Mouse (Mus musculus): ENCODE data around the gene Ybx2.

Ybx2 gene

DNA sequence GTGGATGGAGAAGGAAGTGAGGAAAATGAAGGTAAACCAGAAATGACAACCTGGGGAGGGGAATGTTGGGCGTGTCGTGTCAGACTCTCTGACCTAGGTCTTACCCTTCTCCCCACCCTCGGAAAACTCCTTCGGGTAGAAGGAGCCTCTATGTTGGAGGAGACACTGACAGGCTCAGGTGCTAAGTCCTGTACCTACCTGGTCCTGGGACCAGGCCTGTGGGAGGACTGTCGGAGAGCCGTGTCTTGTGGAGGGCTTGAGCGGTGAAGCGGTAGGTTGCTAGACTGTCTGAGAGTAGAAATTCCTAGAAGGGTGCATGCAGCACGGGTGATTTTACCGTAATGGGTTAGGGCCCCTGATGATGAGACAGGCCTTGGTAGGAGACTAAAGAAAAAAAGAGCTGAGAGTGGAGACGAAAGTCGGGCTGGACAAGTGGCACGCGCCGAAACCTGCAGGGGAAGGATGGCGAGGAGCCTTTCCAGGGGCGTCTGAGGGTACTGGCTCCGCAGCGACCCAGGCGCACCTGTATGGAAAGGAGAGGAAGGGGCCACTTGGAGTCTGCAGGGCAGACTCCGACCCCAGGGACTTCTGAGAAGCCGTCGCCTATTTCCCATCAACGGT lies 29.2 kb downstream of the Ybx2 start, which contains the start of gene Cldn7:
Cldn7 (plus strand) TSS at position 130 of the 621 bp plus-strand sequence.
- DNase-seq (ENCODE audit: low spot score), result no peak

DNA sequence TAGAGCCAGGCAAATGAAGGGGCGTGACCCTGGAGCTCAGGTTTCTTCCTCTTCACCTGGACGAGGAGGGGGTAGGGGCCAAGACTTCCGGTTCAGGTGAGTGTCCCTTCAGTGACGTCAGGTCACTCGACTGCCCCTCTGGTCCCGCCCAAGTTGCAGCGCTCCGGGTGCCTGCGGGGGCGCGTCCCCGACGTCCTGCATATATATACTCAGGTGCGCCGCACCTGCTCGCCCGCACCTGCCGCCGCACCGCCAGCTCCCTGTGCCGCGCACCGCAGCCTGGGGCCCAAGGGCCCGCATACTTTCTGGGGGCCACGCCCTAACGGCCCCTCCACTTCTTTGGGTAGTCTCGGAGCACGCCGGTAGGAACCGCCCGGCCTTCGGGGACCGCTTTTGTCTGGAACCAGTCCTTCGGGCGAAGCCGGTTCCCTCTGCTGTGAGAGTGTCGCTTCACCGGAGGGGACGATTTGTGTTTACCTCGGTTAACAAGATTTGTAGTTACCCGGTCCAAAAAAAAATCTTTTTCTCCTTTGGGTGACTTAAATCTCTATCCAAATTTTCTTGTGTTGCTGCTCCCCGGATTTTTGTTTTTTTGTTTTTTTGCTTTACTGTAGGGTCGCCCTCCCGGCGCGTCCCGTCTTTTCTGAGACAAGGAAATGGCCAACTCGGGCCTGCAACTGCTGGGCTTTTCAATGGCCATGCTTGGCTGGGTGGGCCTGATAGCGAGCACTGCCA lies 29.8 kb downstream of the Ybx2 start:
- DNase-seq (ENCODE audit: low spot score), result no peak

DNA sequence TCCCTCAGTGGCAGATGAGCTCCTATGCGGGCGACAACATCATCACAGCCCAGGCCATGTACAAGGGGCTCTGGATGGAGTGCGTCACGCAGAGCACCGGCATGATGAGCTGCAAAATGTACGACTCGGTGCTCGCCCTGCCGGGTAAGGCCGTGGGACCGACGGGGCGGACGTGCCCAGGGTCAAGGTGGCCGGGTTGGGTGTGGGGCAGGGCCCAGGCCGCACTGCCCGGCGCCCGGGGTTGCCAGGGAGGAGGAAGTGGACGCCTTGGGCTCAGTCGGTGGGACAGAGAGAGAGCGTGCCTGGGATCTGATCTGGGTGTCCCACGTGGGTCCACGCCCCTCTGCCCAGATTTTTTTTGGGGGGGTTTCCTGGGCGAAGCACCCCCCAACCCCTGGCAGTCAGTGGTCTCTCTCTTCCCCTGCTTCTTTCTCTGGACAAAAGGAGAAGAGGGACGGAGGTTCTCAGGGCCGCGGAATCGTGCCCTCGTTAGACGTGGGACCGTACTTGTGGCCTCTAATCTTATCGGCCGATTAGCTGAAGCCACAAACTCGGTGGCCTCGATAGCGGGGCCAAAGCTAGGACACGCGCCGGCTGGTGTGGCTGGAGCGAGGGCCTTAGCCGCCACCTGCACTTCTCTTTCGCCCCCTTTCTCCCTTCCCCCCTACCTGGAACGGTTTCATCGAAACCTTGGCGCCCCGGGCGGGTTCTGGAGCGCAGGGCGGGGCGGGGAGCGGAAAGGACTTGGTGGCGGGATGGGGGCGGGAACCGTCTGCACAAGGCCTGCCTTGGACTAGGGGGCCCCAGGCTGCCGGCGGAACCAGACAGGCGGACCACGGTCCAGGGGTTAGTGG lies 30.6 kb downstream of the Ybx2 start:
- DNase-seq (ENCODE audit: low spot score), result no peak

DNA sequence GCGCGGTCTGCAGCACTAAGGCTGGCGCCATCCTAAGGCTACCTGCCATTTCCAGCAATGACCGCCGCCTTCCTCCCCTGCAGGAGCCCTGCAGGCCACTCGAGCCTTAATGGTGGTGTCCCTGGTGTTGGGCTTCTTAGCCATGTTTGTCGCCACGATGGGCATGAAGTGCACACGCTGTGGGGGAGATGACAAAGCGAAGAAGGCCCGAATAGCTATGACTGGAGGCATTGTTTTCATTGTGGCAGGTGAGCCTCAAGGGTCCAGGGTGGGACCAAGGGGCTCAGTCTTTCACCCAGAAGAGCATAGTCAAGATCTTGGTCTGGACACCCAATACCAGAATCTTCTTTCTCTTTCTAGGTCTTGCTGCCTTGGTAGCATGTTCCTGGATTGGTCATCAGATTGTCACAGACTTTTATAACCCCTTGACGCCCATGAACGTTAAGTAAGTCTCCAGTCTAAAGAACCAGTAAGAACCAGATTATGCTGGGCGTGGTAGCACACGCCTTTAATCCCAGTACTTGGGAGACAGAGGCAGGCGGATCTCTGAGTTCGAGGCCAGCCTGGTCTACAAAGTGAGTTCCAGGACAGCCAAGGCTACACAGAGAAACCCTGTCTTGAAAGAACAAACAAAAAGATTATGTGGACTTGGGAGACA lies 31.4 kb downstream of the Ybx2 start:
- DNase-seq (ENCODE audit: low spot score), result no peak

DNA sequence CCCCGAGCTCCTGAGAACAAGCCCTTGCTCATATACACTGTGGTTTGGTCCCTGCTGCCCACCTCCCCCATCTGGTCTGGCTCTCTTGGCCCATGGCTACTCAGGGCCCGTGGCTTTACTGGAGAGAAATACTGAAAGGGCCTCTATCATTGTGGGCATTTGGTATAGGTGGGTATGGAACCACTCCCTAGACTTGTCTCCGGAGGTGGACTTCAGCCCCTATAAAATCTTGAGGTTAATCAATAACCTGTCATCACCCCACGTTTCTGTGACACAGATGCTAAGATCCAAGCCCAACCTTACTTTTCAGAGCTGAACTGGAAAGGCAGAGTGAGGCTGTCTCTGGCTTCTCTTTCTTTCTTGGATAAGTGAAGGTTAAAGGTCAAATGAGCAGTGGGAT lies 33.2 kb downstream of the Ybx2 start:
- no peak for DNase-seq (ENCODE audit: low spot score)

DNA sequence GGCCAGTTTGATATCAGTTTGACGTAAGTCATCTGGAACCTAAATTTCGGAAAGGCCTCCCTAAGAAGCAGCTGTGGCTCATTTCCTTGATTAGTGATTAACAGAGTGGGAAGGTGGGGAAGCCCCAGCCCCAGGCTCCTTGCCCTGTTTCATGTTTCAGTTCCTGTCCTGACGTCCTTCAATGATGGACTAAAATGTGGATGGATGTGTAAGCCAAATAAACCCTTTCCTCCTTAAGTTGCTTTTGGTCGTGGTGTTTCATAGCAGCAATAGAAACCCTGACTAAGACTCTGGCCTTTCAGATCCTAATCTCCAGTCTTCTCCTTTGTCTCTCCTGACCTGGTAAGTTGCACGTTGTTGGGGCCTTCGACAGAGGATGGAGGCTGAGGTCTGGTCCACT lies 34.6 kb downstream of the Ybx2 start:
- no peak for DNase-seq (ENCODE audit: low spot score)

DNA sequence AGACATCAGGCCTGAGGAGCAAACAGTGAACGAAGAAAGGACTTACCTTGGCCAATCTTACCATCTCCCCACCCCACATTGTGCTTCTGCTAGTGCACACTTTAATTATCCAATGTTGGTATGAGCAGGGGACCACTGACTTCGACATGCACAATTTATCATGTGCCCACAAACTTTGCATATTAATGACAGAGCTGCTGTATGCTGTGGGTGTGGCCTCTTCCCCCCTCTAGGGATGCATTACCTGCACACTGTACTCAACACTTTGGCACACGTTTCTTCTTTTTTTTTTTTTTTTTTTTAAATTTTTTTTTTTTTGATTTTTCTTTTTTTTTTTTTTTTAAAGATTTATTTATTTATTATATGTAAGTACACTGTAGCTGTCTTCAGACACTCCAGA lies 35.2 kb downstream of the Ybx2 start:
- DNase-seq (ENCODE audit: low spot score), result no peak

DNA sequence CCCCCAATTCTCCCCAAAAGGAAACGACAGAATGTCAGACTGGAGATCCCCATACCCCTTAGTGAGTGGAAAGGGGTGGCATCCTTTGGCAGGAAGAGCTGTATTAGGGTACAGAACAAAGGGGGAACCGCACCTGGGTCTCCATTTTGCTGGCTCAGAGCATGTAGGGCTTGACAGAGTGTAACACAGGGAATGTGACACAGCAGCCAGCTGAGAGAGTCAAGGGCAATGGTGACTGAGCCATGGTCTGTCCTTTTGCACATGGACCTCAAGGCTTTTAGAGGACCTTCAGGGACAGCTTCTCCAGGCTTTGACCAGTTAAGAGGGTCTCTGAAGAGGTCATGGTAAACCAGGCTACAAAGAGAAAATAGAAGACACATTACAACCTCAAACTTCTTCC lies 39.3 kb downstream of the Ybx2 start:
- no peak for DNase-seq (ENCODE audit: low spot score)

DNA sequence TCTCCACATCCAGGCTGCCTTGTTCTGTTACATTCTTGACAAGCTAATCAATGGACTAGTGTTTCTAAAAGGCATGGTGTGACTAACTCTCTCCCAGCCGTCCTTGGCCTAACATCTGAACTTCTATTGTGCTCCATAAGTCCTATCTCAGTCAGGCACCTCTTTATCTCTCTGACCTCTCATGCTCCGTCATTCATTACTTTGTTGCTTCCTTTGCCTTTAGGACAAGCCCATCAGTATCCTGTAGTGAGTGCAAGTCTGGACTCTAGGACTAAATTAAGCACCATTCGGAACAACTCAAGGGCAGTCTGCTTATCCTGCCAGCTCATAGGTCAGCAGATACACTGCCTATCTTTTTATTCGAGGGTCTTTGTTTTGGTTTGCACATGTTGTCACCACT lies 40.7 kb downstream of the Ybx2 start:
- DNase-seq (ENCODE audit: low spot score), result no peak

DNA sequence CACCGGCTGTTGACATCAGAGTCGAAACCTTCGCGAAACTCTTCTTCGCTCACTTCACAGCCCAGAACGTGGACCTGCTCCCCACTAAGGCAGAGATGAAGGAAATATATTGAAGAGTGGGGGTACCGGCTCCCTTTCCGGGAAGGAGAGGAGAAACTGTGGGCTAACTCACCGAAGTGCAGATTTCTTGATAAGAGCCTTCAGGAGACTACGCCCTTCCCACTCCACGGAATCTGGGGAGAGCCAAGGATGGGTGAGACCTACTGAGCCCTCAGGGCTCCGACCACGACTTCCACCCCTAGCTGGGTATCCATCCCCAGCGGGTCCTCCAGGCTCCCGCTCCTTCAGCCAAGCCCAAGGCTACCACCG lies 44.2 kb downstream of the Ybx2 start:
- DNase-seq (ENCODE audit: low spot score), result no peak

DNA sequence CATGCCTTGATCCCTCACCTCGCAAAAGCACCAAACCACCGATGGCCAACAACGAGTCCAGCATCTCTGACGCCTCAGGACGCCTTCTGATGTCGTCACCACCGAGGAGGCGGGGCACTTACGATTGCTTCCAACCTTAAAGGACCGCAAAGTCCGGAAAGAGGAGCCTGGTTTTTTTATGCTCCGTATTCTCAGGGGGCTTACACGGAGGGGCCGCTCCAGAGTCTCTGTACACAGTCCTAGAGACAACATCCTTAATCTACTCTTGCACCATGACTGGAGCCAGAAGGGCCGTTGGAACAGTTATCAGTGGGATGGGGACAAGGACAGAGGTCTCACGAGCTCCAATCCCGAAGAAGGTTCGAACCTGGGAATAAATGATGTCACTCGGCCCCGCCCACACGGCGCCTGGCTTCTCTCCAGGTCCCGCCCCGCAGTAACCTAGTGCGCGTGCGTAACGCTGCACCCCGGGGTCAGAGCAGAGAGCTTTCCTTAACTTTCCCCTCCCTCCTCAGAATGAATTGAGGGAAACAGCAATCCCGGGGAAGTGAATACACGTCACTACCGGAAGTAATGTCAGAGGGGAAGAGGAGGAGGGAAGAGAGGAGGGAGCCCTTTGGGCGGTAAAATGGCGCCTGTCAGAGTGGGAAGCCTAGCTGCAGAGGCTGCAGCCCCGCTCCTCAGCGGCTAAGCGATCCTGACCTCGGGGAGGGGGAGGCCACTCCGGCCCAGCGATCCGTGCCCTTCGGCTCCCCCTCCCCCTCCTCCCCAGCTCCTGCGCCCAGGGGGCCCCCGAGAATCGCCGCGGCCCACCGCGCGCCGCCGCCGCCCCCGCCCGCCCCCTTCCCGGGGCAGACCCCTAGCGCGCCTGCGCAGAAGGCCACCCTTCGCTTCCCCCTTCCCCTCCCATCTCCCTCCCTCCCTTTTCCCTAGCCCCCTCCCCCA lies 44.9 kb downstream of the Ybx2 start:
- DNase-seq (ENCODE audit: low spot score), result peak; percentile 100

DNA sequence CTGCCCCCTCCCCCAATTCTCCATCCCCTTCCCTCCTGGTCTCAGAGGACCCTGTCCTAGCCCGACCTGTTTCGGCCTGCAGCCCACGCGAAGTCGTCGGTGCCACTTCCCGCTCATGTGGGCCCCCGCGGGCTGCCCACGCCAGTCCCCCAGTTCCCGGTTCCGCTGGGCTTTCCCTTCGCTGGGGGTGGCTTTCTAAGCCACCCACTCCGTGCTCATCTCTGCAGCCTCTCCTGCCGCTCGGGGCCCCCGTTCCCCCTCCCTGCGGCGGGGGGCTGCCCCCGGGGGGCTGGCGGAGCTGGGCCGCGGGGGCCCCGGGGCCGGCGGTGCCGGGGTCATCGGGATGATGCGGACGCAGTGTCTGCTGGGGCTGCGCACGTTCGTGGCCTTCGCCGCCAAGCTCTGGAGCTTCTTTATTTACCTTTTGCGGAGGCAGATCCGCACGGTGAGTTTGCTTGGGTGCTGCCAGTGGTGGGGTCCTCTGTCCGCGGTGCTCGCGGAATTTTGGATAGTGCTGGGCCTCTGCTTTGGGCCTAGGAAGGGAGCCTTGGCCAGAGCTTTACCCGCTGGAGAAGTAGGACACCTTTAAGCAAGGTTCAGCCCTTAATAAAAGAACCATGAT lies 45.7 kb downstream of the Ybx2 start, which contains the start of gene Ctdnep1:
Ctdnep1 (plus strand) TSS at position 16 of the 622 bp plus-strand sequence.
- DNase-seq (ENCODE audit: low spot score), result no peak

DNA sequence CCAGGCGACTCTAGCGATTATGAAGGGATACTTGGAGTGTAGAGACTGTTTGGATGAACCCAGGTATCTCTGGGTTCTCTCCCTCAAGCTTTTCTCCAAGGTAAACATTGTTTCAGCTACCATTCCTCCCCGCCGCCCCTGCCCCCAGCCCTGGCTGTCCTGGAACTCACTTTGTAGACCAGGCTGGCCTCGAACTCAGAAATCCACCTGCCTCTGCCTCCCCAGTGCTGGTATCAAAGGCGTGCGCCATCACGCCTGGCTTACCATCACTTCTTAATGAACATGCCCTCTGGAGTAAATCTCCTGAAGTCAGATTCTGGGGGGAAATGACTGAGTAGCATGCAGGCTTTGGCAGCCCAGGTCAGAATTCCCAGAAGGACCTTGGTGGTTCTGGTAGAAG lies 46.6 kb downstream of the Ybx2 start, which contains the start of gene Elp5:
Elp5 (minus strand) TSS at position 293 of the 400 bp plus-strand sequence.
- no peak for DNase-seq (ENCODE audit: low spot score)

DNA sequence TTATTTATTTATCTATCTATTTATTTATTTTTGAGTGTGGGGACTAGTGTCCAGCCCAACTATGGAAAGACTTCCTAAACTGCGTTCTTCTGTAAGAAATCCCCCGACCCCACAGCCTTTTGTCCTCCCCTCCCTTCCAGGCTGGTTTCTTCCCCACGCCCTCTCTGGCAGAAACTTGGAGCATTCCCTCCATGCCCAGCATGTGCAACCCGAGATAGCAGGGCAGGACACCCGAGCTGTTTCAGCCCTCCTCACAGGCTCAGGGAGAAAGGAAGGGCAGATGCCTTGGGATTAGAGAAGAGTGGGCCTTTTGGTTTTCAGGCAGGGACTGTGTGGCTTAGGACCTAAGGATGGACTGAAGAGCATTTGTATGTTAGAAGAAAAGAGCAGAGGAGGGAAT lies 47.3 kb downstream of the Ybx2 start:
- DNase-seq (ENCODE audit: low spot score), result no peak

DNA sequence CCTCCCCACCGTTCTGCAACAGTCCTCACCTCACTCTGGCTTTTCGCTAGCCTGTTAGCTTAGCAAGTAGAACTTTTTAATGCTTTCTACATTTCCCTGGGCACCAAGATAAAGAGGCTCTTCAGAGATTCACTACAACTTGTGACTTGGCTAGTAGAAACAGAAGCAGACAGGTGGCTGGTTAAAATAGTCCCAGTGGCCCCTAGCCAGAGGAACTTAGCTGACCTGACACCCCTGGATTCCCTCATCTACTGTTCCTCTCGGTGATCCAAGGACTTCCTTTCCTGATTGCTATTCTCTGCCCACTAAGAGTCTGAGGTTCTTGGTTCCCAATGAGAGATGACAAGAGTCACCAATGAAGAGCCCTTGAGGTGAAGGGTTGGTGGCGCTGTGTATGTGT lies 47.8 kb downstream of the Ybx2 start:
- DNase-seq (ENCODE audit: low spot score), result no peak

DNA sequence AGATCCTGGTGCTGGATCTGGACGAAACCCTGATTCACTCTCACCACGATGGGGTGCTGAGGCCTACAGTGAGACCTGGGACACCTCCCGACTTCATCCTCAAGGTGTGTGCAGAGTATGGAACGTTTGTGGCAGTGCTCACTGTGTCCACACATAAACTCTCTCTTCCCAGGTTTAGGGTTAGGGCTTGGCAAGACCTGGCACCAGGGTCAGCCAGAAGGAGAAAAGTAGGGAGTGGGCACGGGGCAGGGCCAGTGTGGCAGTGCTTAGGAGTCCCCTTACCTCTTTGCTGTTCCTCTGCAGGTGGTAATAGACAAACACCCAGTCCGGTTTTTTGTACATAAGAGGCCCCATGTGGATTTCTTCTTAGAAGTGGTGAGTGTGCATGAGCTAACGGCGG lies 48.8 kb downstream of the Ybx2 start:
- no peak for DNase-seq (ENCODE audit: low spot score)

DNA sequence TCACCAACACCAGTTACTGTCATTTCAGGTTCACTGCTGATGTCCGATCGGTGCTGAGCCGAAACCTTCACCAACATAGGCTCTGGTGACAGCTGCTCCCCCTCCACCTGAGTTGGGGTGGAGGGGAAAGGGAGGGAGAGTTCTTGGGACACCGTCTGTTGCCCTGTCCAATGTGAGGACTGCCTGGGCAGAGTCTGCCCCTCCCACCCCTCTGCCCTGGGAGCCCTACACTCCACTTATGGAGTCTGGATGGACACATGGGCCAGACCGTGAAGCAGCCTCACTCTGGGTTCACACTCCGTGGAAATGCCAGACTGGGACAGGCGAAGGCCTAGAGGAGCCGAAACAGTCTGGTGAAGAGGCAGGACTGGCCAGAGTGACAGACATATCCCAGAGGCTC lies 54.4 kb downstream of the Ybx2 start:
- no peak for DNase-seq (ENCODE audit: low spot score)

Data from ovary, postnatal 14 days (tissue).